Mouse (Mus musculus) forebrain, embryonic 11.5 days (tissue): ENCODE measurements at regions not wholly inside any gene's neighbourhood (a gene's known extent, or its start where the extent isn't known, plus 50 kb on each side); places are given as distances from the start of the nearest gene placed in this dataset. TPM values are rescaled to one million over a fixed set of nuclear protein-coding genes. Genes with fewer than 3 reads are reported as not detected.

ENCODE experiments used
- ATAC-seq: fragments of 200-750 bp; cut with Nextera tagmentation; replicated peaks from 2 replicates; pipeline ENCODE4 v1.8.0; 2017; ENCODE audit warnings: moderate TSS enrichment; ENCODE audit not compliant: low FRiP score
- DNase-seq: peaks from one replicate; pipeline ENCODE4 v3.0.0-alpha.2; 2017; ENCODE audit warnings: low spot score
- H3K27ac ChIP-seq: fragments of 300-500 bp; sonication (generic); 2 replicates; pipeline ENCODE4 v1.5.1; 2014; ENCODE audit warnings: low read depth, low read length
- H3K27me3 ChIP-seq: fragments of 300-500 bp; sonication (generic); 2 replicates; pipeline ENCODE4 v1.6.1; 2014; ENCODE audit warnings: mild to moderate bottlenecking, low read length, mixed read lengths; ENCODE audit not compliant: control insufficient read depth, insufficient read depth
- H3K36me3 ChIP-seq: fragments of 300-500 bp; sonication (generic); 2 replicates; pipeline ENCODE4 v1.6.1; 2014; ENCODE audit warnings: mild to moderate bottlenecking, low read length, moderate library complexity, mixed read lengths; ENCODE audit not compliant: control insufficient read depth, insufficient read depth
- H3K4me1 ChIP-seq: fragments of 300-500 bp; sonication (generic); replicated peaks from 2 replicates; pipeline ENCODE4 v1.6.1; 2014; ENCODE audit warnings: low read length, mixed read lengths; ENCODE audit not compliant: control insufficient read depth, insufficient read depth
- H3K4me2 ChIP-seq: fragments of 300-500 bp; sonication (generic); 2 replicates; pipeline ENCODE4 v1.6.1; 2014; ENCODE audit warnings: low read depth, mild to moderate bottlenecking, low read length, moderate library complexity, mixed read lengths; ENCODE audit not compliant: severe bottlenecking
- H3K4me3 ChIP-seq: fragments of 300-500 bp; sonication (generic); 2 replicates; pipeline ENCODE4 v1.5.1; 2014; ENCODE audit warnings: low read depth, low read length
- H3K9ac ChIP-seq: fragments of 300-500 bp; sonication (generic); 2 replicates; pipeline ENCODE4 v1.6.1; 2014; ENCODE audit warnings: low read length
- H3K9me3 ChIP-seq: fragments of 300-500 bp; sonication (generic); 2 replicates; pipeline ENCODE4 v1.6.1; 2016; ENCODE audit warnings: low read length, mixed read lengths; ENCODE audit not compliant: control insufficient read depth
- WGBS: fragments of 180-500 bp; shearing (Covaris S2); extraction: QIAGEN DNeasy Blood & Tissue Kit; methylation state at CpG from one replicate; pipeline ENCODE4 v1.1.7; 2014; 5-methylcytosine and 5-hydroxymethylcytosine counted together
- microRNA-seq: library from miRNA; unstranded; fragments of <30 nt; microRNA quantifications from one replicate; pipeline ENCODE4, GENCODE M21; 2016; ENCODE audit not compliant: insufficient number of aligned reads

GRCm38 (mm10) chr1:82180427-82180826, 52.5 kb upstream of the Gm9747 start:
- H3K4me1 ChIP-seq, result no peaks in the 10 kb centered on the region
- ATAC-seq, result no peak
- WGBS, result 75% methylated on average over 1 of the region's 1 CpGs

More at GRCm38 (mm10) chr1:82180427-82180826, 52.5 kb upstream of the Gm9747 start:
- Histone ChIP-seq H3K9ac (no peak overlapping the region), H3K27me3 (no peaks in the 10 kb centered on the region), H3K27ac (no peak overlapping the region), H3K4me3 (no peak overlapping the region), H3K36me3 (no peaks in the 10 kb centered on the region), H3K4me2 (no peak overlapping the region), H3K9me3 (no peaks in the 10 kb centered on the region)
- no peak for DNase-seq

Small RNA genes in the stretch of these regions (microRNA-seq; reads per million reads assigned to microRNA genes)
- gene Mir6344, result not detected
